Mouse (Mus musculus): ENCODE data around the gene Atp6v0d1. TPM values are rescaled to one million over a fixed set of nuclear protein-coding genes. Genes with fewer than 3 reads are reported as not detected.

Gene Atp6v0d1
- 10 to 100 TPM; 49.0 to 54.8 TPM for total RNA-seq (2023)

DNA sequence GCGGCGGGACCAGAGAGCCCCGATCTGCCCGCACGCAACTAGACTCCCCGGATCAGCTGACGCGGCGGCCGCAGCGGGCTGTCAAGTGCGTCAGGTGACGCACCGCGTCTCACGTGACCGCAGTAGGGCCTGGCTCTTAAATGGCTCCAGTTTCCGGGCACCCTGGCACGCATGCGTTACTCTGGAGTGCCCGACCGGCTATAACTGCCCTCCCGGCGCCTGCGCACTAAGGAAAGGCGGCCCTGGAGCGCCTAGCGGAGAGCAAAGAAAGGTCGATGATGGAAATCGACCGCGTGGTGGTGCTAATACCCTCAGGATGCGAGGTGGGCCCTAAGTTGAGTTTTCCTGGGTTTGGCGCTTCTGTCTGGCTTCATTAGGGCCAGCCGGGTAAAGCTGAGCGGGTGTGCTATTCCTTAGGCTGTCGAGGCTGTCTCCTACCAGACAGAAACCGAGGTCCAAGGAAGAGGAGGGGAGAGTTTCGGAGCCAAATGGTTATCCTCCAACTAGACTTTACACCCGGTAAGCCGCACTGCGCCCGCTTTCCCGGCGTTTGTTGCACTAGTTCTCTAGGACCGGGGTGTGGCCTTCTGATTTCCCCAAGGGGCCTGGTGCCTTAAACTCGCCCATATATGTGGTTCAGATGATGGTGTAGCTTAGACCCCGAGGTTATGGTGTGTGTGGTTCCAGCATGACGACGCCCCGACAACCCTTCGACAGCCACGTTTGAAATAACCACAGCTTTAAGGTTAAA is at the start of gene Atp6v0d1:
Atp6v0d1 (minus strand) TSS at position 96 of the 751 bp plus-strand sequence.

DNA sequence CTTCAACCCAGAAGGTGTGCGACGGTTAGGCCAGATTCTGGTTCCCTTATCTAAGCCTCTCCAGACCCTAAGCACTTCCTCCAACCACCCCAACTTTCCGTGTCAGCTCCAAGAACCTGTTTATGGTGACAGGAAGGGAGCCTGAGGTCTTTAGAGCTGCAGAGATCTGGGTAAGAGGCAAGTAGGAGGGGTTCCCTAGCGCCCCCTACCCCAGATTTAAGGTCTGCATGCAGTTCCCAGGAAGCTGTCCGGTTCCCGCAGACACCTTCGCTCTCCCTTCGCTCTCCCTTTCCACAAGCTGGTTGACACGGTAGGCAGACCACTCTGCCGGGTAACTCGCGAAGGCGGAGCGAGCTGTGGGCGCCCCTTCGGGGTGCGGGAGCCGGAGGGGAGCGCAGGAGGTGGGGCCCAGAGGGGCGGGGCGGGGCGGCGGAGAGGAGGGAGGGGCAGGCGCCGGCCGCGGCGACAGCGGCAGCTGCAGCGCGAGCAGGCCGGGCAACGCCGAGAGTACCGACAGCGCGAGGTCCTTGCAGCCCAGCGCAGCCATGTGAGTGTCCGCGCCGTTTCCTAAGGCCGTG is 39.0 kb upstream of the Atp6v0d1 start, which contains the start of gene Ripor1:
Ripor1 (plus strand) TSS at position 452 of the 578 bp plus-strand sequence.

DNA sequence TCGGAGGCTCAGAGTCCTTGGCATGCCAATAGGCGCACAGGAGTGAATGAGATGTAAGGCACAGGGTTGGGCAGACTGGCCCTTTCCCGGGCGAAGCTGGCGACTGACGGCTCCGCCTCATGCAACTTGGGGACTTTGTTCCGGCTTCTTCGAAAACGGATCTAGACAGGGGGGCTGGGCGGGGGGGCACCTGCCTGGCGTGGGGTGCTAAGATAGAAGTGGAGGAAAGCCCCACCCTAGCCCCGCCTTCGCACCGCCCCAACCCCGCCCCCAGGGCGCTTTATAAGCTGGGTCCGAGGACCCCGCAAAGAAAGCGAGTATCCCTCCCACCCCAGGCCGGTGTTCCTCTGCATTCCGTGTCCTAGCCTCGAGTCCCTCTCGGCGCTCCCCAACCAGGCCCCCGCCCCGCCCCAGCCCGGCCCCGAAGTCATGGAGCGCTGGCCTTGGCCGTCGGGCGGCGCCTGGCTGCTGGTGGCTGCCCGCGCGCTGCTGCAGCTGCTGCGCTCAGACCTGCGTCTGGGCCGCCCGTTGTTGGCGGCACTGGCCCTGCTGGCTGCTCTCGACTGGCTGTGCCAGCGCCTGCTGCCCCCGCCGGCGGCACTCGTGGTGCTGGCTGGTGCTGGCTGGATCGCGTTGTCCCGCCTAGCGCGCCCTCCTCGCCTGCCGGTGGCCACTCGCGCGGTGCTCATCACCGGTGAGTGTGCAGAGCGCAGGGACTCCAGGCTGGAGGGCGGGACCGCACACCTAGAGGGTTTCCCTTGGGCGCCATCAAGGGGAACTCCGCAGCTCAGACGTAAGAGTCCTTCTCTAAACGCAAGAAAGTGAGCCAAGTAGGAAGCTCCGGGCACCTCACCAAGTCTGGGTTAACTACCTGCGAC is 47.2 kb downstream of the Atp6v0d1 start, which contains the start of gene Hsd11b2:
Hsd11b2 (plus strand) TSS at position 320 of the 878 bp plus-strand sequence.

DNA sequence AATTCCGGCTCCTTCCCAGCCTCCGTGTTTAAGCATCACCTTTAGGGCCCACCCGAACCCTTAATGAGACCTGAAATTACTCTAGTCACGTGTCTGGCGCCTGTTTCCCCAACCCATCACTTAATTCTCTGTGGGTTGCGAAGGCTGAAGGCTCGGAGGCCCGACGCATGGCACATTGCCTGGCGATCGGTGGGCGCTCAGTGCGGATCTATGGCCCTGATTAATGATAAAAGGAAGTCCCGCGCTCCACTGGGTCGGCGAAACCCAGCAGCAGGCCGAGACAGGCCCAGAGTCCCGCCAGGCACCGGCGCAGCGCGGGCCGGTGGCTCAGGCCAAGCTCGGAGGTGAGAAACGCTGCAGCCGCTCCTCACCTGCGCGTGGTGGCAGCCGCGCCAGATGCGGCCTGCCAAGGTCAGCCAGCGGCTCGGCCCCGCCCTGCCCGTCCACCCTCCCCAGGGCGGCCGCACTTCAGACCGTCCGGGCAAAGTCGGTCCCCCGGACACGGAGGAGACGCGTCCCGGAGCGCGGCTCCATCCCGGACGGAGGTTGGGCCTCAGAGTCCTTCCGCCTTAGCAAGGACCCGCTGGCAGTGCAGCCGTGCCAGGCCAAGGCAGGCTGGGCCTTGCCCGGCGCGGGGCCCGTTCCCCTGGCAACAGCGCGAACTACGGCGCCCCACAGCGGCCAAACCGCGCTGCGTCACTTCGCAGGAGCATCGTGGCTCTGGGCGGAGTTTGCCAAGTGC is 69.2 kb downstream of the Atp6v0d1 start, which contains the start of gene Zdhhc1:
Zdhhc1 (minus strand) TSS at position 464 of the 742 bp plus-strand sequence.

Other genes starting within 250 kb of the Atp6v0d1 start
- gene Lrrc29, start 239.8 kb downstream of the Atp6v0d1 start, total RNA-seq (2023): 1 to 10 TPM; 7.4 to 8.4 TPM
- 10 to 100 TPM; 35.5 to 42.4 TPM for gene Tmem208, start 239.7 kb downstream of the Atp6v0d1 start, total RNA-seq (2023)
- gene Fhod1, start 218.1 kb downstream of the Atp6v0d1 start, total RNA-seq (2023): 10 to 100 TPM; 29.9 to 31.5 TPM
- 1 to 10 TPM in 1 of 2 experiments, under 1 TPM in 1; 0.83 to 1.5 TPM for gene Slc9a5, start 217.2 kb downstream of the Atp6v0d1 start, total RNA-seq (2023)
- gene Plekhg4, start 192.8 kb downstream of the Atp6v0d1 start, total RNA-seq (2023): under 1 TPM in 1 of 2 experiments, not detected in 1; 0.15 TPM
- gene Kctd19, start 152.5 kb downstream of the Atp6v0d1 start, total RNA-seq (2023): not detected
- gene Lrrc36, start 152.5 kb downstream of the Atp6v0d1 start, total RNA-seq (2023): not detected
- 1 to 10 TPM in 1 of 2 experiments, not detected in 1; 2.2 TPM for gene Tppp3, start 94.5 kb downstream of the Atp6v0d1 start, total RNA-seq (2023)
- 1 to 10 TPM; 5.0 TPM for gene Zdhhc1, start 69.1 kb downstream of the Atp6v0d1 start, total RNA-seq (2023)
- gene Hsd11b2, start 47.3 kb downstream of the Atp6v0d1 start, total RNA-seq (2023): not detected
- gene Ripor1, start 39.2 kb upstream of the Atp6v0d1 start, total RNA-seq (2023): 10 to 100 TPM; 23.8 to 28.0 TPM
- 100 to 1,000 TPM; 148 to 161 TPM for gene Ctcf, start 70.5 kb upstream of the Atp6v0d1 start, total RNA-seq (2023)
- gene Agrp, start 71.3 kb upstream of the Atp6v0d1 start, total RNA-seq (2023): under 1 TPM in 1 of 2 experiments, not detected in 1; 0.99 TPM
- 100 to 1,000 TPM; 131 to 138 TPM for gene Carmil2, start 120.2 kb upstream of the Atp6v0d1 start, total RNA-seq (2023)
- gene Acd, start 135.1 kb upstream of the Atp6v0d1 start, total RNA-seq (2023): 10 to 100 TPM; 45.6 to 47.8 TPM
- gene Pard6a, start 135.1 kb upstream of the Atp6v0d1 start, total RNA-seq (2023): 10 to 100 TPM in 1 of 2 experiments, 1 to 10 TPM in 1; 4.9 to 11.4 TPM
- not detected for gene 4933405L10Rik, start 141.6 kb upstream of the Atp6v0d1 start, total RNA-seq (2023)
- 1 to 10 TPM; 4.2 to 4.6 TPM for gene Enkd1, start 142.2 kb upstream of the Atp6v0d1 start, total RNA-seq (2023)
- 10 to 100 TPM in 1 of 2 experiments, 1 to 10 TPM in 1; 7.2 to 10.5 TPM for gene Gfod2, start 192.6 kb upstream of the Atp6v0d1 start, total RNA-seq (2023)